Mouse (Mus musculus) c-Kit-positive CD71-negative TER-119-negative erythroid progenitor cells, embryonic 14.5 days (primary cell): ENCODE data around the gene Cers5.

Experiments used
- DNase-seq: peaks from one replicate; pipeline ENCODE4 v3.0.0-alpha.2; 2013; ENCODE audit warnings: low read depth

Cers5 gene

DNA sequence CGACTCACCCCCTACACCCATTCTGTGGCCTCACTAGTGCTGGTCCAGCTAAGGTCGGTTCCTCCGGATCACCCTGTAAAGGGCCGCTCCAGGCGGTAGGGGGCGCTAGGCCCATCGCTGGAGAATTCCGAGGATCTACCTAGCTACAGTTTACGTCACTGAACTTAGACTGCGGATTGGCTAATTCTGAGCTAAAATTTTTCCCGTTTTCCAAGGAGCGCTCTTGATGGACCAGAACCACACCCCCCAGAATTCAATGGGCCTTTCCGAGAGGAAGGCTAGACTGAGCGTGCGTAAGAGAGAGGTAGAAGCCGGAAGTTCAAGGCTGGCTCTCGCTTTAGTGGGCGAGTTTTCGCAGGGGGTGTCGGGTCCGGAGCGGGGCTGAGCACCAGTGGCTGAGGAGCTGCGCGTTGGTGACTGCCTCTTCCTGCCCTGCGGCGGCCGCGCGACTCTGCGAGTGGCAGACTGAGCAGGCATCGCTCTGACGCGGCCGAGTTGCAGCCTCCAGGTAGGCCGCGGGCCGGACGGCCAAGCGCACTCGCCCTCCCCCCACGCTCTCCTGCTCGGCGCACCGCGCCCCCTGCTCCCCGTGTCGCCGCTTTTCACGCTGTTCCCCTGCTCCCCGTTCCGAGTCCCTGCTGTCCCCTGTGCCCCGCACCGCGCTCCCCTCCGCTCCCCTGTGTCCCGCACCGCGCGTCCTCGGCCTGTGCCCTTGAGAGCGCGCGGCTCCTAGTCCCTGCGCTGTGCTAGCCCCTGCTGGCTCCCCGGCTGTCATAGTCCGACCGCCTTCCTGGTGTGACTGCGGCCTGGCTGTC, 47.1 kb downstream of the Cers5 start, which contains the start of gene Cox14:
TSS of gene Cox14 (plus strand) at position 278 of the 815 bp plus-strand sequence.
- DNase-seq = peak; percentile 98

DNA sequence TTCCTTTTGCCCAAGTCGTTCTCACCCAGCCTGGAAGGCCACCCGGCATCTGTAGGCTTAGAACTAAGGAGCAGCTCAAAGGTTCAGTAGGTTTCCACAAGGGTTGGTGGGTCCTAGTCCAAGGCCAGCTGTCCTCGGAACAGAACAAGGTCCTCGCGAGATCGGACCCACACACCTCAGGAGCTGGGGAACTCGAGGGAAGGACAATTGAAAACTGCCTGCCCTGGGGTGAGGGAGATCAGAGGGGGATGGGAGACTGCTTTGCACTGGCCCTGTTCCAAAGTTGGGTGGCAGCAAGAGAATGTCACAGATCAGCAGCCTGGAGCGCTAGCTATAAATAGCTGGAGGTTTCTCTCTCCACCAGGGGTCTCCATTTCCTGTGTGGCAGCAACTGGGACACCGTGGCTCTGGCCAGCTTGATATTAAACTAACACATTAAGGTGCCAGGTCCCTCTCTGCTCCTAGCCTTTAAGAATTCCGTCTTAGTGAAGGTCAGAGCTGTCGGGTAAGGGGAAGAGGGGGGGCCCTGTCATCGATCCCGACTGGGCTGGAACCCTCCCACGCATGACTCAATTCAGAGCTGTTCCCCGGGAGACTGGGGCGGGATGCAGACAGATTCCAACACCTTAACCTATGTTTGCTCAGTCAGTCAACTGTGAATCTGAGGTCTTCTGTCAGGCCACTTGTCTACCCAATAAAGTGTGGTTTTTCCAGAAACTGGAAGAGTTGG, 48.2 kb downstream of the Cers5 start:
- DNase-seq = peak; percentile 51

DNA sequence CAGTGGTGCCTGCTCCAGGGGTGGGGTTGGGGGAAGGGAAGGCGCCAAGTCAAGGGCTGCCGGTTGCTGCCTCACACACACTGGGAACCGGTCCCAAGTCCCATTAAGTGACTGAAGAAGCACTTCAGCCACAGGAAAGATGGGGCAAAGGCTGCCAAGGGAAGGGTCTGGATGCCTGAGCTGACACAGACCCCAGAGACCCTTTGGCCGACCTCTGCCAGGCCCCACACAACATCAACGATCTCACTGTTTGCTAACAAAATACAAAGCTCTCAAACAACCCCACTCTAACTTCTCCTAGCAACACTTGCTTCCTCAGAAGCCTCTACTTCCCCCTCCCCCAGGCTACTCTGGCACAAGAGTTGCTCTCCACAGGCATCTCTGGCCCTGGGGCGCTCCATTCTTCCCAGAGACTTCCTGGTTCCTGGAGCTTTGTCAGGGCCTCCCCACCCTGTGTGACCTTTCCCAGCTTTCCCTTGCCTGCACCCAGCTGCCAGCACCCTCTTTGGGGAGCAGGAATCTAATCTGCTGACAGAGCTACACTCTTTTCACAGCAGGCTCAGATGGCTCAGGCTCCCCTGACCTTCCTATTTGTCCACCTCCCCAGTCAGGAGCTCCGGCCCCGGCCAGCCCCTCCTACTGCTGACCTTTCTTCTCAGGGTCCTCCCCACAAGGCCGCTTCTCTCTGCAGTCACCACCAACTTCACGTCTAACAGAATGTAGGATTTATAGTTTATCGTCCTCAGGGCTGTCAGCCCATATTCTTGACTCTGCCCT, 49.0 kb downstream of the Cers5 start:
- DNase-seq = no peak

GRCm38 (mm10) chr15:99723120-99723514, 49.6 kb downstream of the Cers5 start:
- DNase-seq = no peak

GRCm38 (mm10) chr15:99721921-99722743, 50.6 kb downstream of the Cers5 start:
- DNase-seq = no peak

DNA sequence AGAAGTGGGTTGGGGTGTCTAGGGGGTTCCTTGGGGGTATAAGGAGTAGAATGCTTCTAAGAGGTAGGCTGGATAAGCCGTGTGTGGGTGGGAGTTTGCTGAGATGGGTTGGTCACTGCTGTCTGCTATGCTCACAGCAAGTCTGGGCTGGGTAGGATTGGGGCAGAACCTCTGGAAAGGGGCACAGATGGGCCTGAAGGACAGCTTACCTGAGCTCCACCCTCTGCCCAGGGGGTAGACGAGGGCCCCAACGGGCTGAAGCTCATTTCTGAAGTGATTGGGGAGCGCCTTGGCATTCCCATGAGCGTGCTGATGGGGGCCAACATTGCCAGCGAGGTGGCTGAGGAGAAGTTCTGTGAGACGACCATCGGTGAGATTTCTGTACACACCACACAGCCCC, 52.8 kb downstream of the Cers5 start:
- no peak for DNase-seq

- DNase-seq = no peak
Observed at GRCm38 (mm10) chr15:99718461-99719021, 54.1 kb downstream of the Cers5 start.

DNA sequence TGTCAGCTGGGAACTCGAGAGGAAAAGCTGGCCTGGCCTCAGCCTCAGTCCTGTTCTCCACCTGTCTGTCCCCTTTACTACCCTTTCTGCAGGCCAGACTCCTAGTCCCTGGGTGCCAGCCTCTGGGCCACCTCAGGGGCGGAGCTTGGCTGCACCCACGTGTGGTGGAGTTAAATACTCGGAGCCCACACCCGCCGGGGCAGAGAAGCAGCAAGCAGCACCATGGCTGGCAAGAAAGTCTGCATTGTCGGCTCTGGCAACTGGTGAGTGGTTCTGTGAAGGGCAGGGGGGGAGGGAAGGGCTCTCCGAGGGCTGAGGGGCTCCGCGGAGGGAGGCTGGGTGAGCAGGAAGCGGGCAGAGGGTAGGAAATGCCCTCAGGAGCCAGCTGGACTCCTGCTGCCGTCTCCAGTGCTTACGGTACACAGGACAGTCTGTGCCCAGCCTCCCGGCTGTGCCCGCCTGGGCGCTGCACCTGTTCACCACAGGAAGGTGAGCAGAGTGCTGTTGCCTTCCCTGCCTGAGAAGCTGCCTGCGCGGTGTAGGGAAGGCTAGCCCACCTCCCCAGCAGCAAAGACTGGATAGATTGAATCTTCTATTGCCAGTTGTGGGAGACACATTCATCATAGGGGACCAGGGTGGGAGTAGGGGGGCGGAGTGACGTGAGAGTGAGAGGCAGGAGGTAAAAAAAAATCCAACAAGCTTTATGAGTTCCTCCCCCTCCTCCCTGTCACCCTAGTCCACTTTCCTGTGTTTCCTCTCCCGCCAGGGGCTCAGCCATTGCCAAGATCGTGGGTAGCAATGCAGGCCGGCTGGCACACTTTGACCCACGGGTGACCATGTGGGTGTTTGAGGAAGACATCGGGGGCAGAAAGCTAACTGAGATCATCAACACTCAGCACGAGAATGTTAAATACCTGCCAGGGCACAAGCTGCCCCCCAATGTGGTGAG, 55.0 kb downstream of the Cers5 start, which contains the start of gene Gpd1:
TSS of gene Gpd1 (plus strand) at position 130 of the 949 bp plus-strand sequence.
- no peak for DNase-seq

DNA sequence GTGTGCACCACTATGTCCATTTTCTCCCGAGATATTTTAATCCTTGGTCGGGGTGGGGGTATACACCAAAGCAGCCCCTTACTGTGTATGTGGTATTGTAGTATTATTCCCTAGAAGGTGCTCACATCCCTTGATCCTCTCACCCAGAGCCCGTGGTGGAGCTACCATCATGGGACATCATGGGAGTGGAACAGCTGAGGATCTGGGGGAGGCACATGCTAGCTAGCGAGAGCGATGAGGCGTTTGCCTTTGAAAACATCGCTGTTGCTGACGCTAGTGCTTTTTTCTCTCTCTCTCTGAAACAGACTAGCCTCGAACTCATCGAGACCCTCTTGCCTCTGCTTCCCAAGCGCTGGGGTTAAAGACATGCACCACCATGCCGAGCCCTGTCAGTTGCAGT, 55.9 kb downstream of the Cers5 start:
- no peak for DNase-seq

- no peak for DNase-seq
Observed at GRCm38 (mm10) chr15:99715982-99716746, 56.5 kb downstream of the Cers5 start.

DNA sequence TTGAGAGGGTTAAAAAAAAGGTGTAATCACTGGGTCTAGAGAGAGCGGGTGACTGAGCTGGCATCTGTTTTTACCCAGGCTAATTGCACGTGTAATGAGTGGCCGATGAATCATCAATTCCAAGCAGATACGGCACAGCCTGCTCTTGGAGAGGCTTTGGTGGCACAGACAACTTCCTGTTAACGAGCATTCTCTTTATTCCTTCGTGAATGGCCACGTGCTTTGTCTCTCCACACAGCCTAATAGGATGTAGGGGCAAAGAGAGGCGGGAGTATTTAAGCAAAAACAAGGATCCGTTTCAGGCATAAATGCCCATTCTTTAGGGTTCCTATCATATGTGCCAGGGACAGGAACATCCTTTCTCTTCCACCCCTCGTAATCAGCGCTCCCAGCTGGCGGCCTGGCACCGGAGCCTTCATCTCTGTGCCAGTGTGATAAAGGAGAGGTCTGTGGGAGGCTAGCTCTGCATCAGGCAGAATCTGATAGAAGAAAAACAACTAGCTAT, 57.3 kb downstream of the Cers5 start:
- no peak for DNase-seq

DNA sequence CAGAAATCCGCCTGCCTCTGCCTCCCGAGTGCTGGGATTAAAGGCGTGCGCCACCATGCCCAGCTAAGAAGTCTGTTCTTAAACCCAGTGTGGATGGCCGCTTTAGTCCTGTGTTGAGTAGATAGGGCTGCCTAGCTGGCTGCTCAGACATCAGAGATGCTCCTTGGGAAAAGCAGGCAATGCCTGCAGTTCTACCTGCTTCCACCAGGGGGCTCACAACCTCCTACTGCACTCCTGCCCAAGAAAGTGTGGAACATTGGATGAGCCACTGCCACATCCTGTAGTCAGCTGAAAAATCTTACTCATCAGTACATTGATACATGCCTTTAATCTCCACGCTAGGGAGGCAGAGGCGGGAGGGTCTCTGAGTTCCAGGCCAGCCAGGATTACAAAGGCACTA, 57.8 kb downstream of the Cers5 start:
- no peak for DNase-seq

GRCm38 (mm10) chr15:99714206-99714605, 58.5 kb downstream of the Cers5 start:
- DNase-seq = no peak

DNA sequence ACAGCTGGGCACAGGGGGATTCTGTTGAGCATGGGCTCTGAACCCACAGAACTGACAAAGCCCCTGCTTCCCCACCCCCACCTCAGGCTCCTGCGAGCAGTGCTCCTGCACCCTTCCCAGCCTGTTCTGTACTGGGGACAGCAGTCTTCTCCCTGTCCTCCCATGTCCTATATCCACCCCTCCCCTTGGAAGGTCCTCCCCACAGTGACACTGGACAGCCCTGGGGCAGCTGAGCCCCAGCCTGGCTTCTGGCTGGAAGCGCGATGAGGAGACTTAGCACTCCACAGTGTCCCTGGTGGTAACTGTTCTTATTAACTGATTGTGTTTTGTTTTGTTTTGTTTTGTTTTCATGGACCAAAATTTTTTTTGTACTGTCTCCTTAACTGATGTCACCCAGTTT, 59.1 kb downstream of the Cers5 start:
- DNase-seq = no peak

DNA sequence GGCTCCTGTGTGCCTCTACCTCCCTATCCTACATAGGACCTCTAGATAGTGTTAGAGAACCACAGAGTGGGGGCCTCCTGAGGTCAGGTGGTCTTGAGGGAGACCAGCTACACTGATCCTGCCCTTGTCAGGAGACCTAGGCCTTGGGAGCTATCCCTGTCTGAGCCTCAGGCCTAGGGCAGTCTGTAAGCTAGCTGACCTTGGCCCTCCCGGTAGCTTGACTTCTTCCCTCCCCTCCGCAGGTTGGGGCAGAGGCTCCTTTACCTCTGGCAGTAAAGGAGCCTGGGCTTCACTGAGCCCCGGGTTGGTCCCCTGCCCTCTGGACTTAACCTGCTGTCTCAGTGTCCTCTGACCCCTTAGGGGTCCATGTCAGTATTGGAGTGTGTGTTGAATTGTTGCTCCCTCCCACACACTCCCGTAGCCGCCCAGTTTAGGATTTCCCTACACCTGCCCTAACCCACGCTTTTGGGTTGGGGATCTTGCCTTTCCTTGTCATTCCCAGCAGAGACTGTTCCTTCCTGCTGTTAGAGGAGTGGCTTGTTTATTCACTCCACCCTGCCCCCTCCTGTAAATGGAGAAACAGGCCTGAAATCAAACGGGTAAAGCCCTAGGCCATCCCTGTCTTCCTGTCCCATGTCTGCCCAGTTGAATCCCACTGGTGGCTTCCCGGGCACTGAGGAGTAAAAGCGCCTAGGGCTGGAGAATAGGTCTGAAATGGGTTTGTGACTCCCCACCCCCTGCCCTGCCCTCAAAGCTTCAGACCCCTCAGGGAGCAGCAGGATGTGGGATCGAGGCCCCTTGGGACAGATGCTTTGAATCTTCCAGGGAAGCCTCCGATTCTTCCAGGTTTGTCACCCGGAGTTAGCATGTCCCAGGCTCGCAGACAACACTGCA, 59.8 kb downstream of the Cers5 start:
- DNase-seq = no peak

GRCm38 (mm10) chr15:99711491-99711890, 61.2 kb downstream of the Cers5 start:
- DNase-seq = no peak

DNA sequence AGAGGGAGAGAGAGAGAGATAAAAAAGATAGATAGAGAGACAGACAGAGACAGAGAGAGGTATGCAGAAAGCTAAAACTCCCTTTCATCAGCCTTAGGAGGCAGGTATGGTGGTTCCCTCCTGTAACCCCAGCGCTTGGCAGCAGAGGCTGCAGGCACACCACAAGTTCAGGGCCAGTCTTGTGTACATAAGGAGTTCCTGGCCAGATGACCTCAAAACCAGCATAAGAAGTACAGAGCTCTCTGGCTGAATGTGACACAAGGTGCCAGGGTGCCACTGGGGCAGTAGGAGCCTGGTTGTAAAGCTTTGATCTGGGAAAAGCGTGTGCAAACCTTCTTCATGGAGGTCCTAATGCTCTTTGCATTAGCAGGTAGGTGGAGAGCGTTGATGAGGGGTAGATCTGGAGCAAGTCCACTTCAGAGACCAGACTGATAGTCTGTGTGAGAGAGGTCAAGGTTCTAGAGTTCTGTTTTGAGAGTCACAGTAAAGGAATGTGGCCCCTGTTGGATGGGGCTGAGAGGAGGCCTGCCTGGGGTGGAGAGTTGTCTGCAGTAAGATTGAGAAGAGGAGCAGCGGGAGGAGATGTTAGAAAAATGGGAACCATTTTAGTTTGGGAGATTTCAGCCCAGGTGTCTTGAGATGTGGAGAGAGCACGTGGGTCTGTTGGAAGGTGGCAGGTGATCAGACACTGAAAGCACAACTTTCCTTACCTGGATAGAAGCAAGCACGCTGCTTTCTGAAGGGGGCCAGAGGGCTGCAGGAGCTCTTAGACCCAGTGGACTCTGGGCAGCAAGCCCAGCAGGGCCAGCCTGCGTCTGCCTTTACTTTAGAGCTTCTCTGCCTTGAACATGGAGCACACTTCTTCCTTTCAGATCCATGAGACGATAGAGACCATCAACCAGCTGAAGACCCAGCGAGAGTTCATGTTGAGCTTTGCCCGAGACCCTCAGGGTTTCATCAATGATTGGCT, 62.2 kb downstream of the Cers5 start:
- DNase-seq = no peak
